Mouse (Mus musculus): ENCODE measurements around the gene Plin1.

- no peak for TF ChIP-seq CTCF (IDR thresholded peaks at IDR 0.05; ENCODE audit: insufficient read depth, low read depth, low read length)
- TF ChIP-seq POLR2A (IDR thresholded peaks at IDR 0.05; ENCODE audit: insufficient read depth, low read depth, low read length): no peak
Observed at GRCm38 (mm10) chr7:79734563-79734962, 1.9 kb upstream of the Plin1 start.
